Mouse (Mus musculus): ENCODE results near the gene Rpl3l. TPM values are rescaled to one million over a fixed set of nuclear protein-coding genes. Genes with fewer than 3 reads are reported as not detected.

Rpl3l gene
- total RNA-seq (2021), result under 1 TPM; 0.34 to 0.68 TPM
- long read RNA-seq, experiment 1, result 0 reads
- long read RNA-seq, experiment 2, partial matches to known transcripts, result 0 of 1 reads
- long read RNA-seq, experiment 2, other reads (novel, unspliced or antisense), result 1 of 1 reads

- no peak within 1 kb of the TSS for H3K4me3 ChIP-seq
- no peak within 1 kb of the TSS for H3K27ac ChIP-seq
- intact Hi-C loops (cut with DNase I), result no loop called here
- DNase-seq (ENCODE audit: extremely low spot score in 1 of 2, low spot score in 2 of 2), result peak in 1 of 2 experiments; percentile 6
- TF ChIP-seq CTCF (IDR thresholded peaks at IDR 0.05), result no peak
Observed at GRCm38 (mm10) chr17:24727618-24728017, at the start of gene Rpl3l. Rpl3l (plus strand) TSS chr17:24727820.

DNA sequence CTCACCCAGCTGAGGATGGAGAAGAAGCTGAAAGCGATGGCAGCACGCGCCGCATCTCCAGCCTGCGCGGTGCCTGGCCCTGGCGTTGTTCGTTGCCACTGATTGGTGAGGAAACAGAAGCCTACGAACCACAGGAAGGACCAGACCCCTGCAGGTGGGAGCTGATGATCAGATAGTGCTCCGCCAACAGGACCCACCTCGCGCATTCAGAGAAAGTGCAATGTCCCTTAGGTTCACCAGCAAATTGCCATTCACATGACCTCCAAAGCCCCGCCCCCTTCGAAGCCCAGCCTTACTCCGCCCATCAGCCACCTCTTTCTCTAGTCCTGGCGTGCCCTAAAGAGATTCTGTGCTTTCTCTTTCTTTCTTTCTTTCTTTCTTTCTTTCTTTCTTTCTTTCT is 41.1 kb upstream of the Rpl3l start:
- intact Hi-C loops (cut with DNase I), result no loop called here
- TF ChIP-seq CTCF (IDR thresholded peaks at IDR 0.05), result no peak

DNA sequence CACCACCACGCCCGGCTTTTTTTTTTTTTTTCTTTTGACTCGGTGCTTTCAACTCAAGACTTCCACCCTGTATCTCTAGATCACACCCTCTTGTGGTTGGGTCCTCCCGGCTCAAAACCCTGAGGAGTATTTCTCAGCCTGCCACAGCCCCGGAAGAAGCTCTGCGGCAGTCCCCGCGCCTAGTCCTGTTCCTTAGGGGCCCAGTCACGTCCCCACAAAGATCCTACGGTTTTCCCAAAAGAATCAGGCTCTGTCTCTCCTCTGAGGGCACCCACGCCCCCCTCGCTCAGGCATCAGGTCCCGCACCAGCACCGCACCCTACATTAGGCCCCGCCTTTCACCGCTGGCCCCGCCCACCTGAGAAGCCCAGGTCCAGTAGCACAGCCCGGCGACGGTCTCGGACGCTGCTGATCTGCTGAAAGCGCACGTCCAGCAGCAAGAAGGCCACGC is 40.4 kb upstream of the Rpl3l start:
- no peak for TF ChIP-seq CTCF (IDR thresholded peaks at IDR 0.05)
- intact Hi-C loops (cut with DNase I), result no loop called here
- DNase-seq (ENCODE audit: extremely low spot score in 1 of 2, low spot score in 2 of 2), result peak in 1 of 2 experiments; percentile 42
- Histone ChIP-seq H3K4me3 (peak overlapping the region; percentile 67), H3K27ac (no peak overlapping the region)

More for the DNA sequence above, 41.1 kb upstream of the Rpl3l start:
- Histone ChIP-seq H3K27ac (no peak overlapping the region), H3K4me3 (no peak overlapping the region)
- DNase-seq (ENCODE audit: extremely low spot score in 1 of 2, low spot score in 2 of 2), result no peak

DNA sequence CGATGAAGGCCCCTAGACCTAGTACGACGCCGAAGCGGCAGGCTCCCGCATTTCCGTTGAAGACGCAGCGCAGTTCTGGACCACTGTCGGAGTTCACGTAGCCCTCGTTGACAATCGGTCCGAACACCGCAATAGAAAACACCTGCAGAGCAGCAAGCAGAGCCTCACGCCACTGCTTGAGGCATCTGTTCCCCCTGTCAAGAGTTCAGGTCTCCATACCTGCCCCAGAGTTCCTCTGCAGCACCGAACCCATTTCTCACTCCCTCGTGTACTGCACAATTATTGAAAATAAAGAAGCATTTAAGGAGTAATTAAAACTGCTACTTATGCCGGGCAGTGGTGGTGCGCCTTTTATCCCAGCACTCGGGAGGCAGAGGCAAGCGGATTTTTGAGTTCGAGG is 40.0 kb upstream of the Rpl3l start:
- peak overlapping the region; percentile 67 for H3K4me3 ChIP-seq
- no peak for DNase-seq (ENCODE audit: extremely low spot score in 1 of 2, low spot score in 2 of 2)
- TF ChIP-seq CTCF (IDR thresholded peaks at IDR 0.05), result no peak
- H3K27ac ChIP-seq, result no peak overlapping the region
- intact Hi-C loops (cut with DNase I), result no loop called here

- intact Hi-C loops (cut with DNase I), result no loop called here
- DNase-seq (ENCODE audit: extremely low spot score in 1 of 2, low spot score in 2 of 2), result peak; percentile 59 to 61
- no peak; the same call in 1 of the 2 replicates for TF ChIP-seq CTCF (IDR thresholded peaks at IDR 0.05)
- peak within 1 kb of the TSS; percentile 67 for H3K4me3 ChIP-seq
- peak within 1 kb of the TSS; percentile 99 for H3K27ac ChIP-seq
Observed at GRCm38 (mm10) chr17:24689251-24690081, 38.2 kb upstream of the Rpl3l start, which contains the start of gene Syngr3. Syngr3 (minus strand) TSS chr17:24689955.

DNA sequence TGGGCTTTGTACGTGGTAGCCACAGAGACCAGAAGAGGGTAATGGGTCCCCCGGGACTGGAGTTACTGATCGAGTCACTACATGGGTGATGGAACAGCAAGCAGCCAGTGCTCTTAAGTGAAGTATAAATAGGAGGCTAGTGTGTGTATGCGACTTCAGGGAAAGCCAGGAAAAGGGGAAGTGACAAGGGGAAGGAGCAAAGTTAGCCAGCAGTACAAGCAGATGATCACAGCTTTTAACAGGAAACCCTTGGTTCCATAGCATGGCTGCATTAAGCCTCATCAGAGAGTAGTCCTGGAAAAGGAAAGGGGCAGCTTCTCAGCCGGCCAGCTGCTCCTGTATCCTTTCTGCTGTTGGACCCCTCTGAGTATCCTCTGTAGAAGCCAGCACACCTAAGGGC is 35.2 kb upstream of the Rpl3l start:
- Histone ChIP-seq H3K27ac (no peak overlapping the region), H3K4me3 (no peak overlapping the region)
- intact Hi-C loops (cut with DNase I), result no loop called here
- no peak for TF ChIP-seq CTCF (IDR thresholded peaks at IDR 0.05)
- no peak for DNase-seq (ENCODE audit: extremely low spot score in 1 of 2, low spot score in 2 of 2)

DNA sequence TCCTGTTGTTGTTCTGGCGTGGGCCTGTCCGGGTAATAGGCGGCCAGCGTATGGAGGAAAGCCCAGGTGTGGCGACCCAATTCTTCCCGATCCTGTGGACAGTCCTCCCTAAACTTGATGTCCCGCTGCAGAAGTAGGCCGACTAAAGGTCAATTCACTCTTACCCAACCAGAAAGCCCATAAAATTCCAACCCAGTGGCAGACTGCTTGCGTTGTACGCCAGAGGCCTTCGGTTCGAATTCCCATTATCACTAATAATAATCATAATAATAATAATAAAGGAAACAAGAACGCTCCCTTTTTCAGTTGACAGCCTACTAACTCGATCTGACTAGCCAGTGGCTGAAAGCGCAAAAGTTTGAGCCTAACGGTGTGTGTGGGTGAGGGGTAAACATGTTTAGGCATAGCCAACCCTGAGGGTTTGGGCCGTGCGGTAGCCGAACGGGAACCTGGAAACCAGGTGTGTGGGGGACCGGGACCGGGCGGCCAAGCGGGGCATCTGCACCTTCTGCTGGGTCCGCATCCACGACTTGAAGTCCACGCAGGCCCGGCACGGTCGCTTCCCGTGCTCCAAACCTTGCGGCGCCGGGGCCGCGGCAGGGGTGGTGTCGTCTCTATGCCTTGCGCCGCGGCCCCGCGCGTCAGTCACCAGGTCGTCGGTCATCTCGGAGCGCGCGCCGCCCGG is 32.2 kb upstream of the Rpl3l start:
- intact Hi-C loops (cut with DNase I), result no loop called here
- peak overlapping the region; percentile 83 for H3K27ac ChIP-seq
- H3K4me3 ChIP-seq, result peak overlapping the region; percentile 55
- no peak for TF ChIP-seq CTCF (IDR thresholded peaks at IDR 0.05)
- DNase-seq (ENCODE audit: extremely low spot score in 1 of 2, low spot score in 2 of 2), result no peak

DNA sequence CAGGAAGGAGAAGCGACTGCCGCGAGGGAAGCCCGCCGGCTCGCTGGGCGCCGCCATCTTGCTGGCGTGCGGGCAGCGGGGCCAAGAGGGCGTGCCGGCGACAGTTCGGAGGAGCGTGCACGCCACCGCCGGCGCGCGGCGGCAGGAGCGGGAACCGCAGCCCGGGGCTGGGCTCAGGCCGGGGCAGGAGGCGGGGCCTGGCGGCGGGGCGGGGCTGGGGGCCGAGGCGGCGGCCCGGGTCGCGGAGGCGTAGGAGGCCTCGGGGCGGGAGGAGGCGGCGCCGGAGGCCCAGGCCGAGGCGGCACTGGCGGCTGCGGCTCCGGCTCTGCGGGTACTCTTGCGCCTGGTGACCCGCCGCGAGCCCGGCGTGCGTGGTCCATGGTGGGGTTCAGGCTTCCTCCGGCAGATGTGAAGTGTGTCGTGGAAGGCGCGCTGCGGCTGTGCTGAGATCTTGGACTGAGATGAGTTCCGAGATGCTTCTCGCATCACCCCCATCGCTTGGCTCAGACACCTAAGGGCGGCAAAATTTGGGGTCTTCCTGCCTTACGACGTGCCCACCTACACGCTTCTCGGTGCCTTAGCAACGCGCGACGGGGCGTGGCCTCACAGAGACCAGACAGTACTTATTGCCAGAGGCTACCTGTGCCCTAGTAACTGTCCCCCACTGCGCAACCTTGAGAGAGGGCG is 31.5 kb upstream of the Rpl3l start, which contains the start of the genes Gfer and Noxo1:
TSS of gene Gfer (minus strand) at position 146 of the 687 bp plus-strand sequence.
TSS of gene Noxo1 (plus strand) at position 224 of the 687 bp plus-strand sequence.
- Histone ChIP-seq H3K4me3 (peak within 1 kb of the TSS; percentile 55), H3K27ac (peak within 1 kb of the TSS; percentile 93)
- intact Hi-C loops (cut with DNase I), result no loop called here
- DNase-seq (ENCODE audit: extremely low spot score in 1 of 2, low spot score in 2 of 2), result peak; percentile 83 to 87
- peak; percentile 38 for TF ChIP-seq CTCF (IDR thresholded peaks at IDR 0.05)

DNA sequence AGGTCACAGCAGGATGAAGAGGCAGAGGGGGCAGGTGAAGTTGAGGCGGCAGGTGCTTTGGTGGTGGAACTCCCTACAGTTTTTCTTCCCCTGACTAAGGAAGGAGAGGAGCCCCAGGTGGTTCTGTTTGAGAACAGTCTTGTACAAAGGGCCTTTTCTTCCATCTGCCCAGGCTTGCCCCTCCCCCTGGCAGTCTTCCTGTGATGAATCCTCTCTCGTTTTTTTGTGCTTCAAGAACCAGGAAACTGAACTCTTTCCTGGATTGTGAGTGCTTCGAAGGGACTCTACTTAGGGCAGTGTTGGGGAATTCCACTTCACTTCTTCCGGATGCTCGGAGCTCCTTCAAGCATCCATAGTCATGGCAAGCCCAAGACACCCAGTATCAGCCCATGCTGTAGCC is 29.6 kb upstream of the Rpl3l start:
- Histone ChIP-seq H3K4me3 (no peak overlapping the region), H3K27ac (no peak overlapping the region)
- TF ChIP-seq CTCF (IDR thresholded peaks at IDR 0.05), result no peak
- DNase-seq (ENCODE audit: extremely low spot score in 1 of 2, low spot score in 2 of 2), result no peak
- intact Hi-C loops (cut with DNase I), result no loop called here

DNA sequence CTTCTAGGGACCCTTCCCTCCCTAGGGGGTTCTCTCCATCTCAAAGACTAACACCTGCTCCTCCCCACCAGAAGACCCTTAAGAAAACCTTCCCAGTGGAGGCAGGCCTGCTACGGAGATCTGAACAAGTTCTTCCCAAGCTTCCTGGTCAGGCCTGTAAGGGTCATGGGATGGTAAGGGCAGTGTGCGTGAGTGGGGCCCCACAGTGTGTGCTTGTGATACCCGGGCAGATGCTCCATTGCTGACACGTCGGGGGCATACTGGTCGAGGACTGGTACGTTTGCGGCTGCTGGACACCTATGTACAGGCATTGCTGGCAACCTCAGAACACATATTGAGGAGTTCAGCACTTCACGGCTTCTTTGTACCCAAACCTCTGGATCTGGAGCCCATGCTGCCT is 28.9 kb upstream of the Rpl3l start:
- TF ChIP-seq CTCF (IDR thresholded peaks at IDR 0.05), result no peak
- H3K4me3 ChIP-seq, result no peak overlapping the region
- intact Hi-C loops (cut with DNase I), result no loop called here
- H3K27ac ChIP-seq, result no peak overlapping the region
- no peak for DNase-seq (ENCODE audit: extremely low spot score in 1 of 2, low spot score in 2 of 2)

GRCm38 (mm10) chr17:24699473-24699872 is 28.1 kb upstream of the Rpl3l start:
- no peak overlapping the region for H3K27ac ChIP-seq
- DNase-seq (ENCODE audit: extremely low spot score in 1 of 2, low spot score in 2 of 2), result no peak
- TF ChIP-seq CTCF (IDR thresholded peaks at IDR 0.05), result no peak
- H3K4me3 ChIP-seq, result no peak overlapping the region
- intact Hi-C loops (cut with DNase I), result no loop called here

Data from left cerebral cortex, adult 2 months (tissue).